Mouse (Mus musculus) cortical plate, adult 2 months (tissue): ENCODE data around the gene Wdr78.

ENCODE experiments used
- CTCF ChIP-seq: fragments of 200-500 bp; IDR thresholded peaks from 2 replicates; pipeline ENCODE4 v1.5.1; 2011; ENCODE audit warnings: mild to moderate bottlenecking, control low read depth, low read length; ENCODE audit not compliant: insufficient read depth; ENCODE audit errors: extremely low read depth
- POLR2A ChIP-seq: fragments of 200-500 bp; IDR thresholded peaks from 2 replicates; pipeline ENCODE4 v1.6.1; 2011; ENCODE audit warnings: mild to moderate bottlenecking, low read length, control low read depth; ENCODE audit not compliant: insufficient read depth; ENCODE audit errors: extremely low read depth

- TF ChIP-seq POLR2A = no peak
- TF ChIP-seq CTCF = no peak
Observed at GRCm38 (mm10) chr4:103064976-103065375, 49.4 kb downstream of the Wdr78 start.
